ENCODE assay signal across 15 mouse cellular contexts in the genomic region with DNA sequence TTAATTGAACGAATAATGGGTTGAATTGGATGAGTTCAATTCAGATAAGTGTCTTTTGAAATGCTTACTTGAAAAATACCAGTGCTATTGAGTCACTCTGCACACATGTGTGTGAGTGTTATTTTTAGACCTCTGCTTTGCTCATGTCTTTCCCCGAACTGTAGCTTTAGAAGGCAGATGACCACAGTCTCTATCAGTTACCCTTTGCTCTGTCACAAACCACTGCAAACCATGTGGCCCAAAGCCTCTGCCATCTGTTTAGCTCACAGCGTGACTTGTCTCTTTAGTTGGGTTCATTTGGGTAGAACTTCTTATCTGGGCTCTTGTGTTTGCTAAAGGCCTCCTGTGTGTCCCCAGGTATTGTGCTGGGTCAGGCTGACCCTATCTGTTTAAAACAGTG. TPM values are rescaled to one million over a fixed set of nuclear protein-coding genes. Genes with fewer than 3 reads are reported as not detected.
DNase-seq lines count a peak whose midpoint lies in the region; TF ChIP-seq lines count a peak whose summit lies in the region.
"Had no signal": no experiment of that assay in that cellular context is flagged by ENCODE, and none has a peak within 500 bp of the region (broad histone marks: within the 10 kb centered on the region; RNA-seq: fewer than 3 reads in every experiment).

No protein-coding gene starts in this region.

- TF ChIP-seq POLR2A in bone marrow macrophage, adult 2 months (IDR thresholded peaks at IDR 0.05; ENCODE audit: borderline replicate concordance, low read depth, low read length), result no peak

- no peak overlapping the region for H3K4me3 ChIP-seq in bone marrow macrophage, adult 2 months (ENCODE audit: insufficient read depth, low read length)
- H3K4me3 ChIP-seq: forebrain, embryonic 13.5 days; intestine, embryonic 15.5 days; midbrain, embryonic 10.5 days had no signal

- H3K4me1 ChIP-seq in bone marrow macrophage, adult 2 months (ENCODE audit: control insufficient read depth, insufficient read depth, low read length), result peaks cover 31% of the 10 kb centered on the region
- H3K4me1 ChIP-seq: intestine, embryonic 15.5 days; midbrain, embryonic 10.5 days had no signal

- peak; percentile 51 to 54 for DNase-seq in heart, adult 18-20 months
- no peak for DNase-seq in heart, adult 11 months
- peak; percentile 14 to 45 for DNase-seq in heart, postnatal 10 days
- DNase-seq in skeletal muscle tissue, adult 2 months (ENCODE audit: low read depth, low spot score), result peak; percentile 62
- no peak for DNase-seq in ovary, postnatal 36 days (ENCODE audit: low spot score)
- DNase-seq in right cerebral cortex, adult 2 months (ENCODE audit: low spot score in 2 of 2), result no peak
- no peak for DNase-seq in kidney, postnatal 14 days
- DNase-seq: kidney, postnatal 4 days; lung, embryonic 14.5 days had no signal

- intact Hi-C loops in heart, postnatal 10 days (cut with DNase I), result loop anchor here (5.0 kb wide), 1 partner anchor 37 kb away; no protein-coding TSS in a partner anchor

- H3K27ac ChIP-seq in bone marrow macrophage, adult 2 months (ENCODE audit: insufficient read depth, low read depth, low read length), result peak overlapping the region; percentile 20; the same call in 1 of the 2 replicates
- H3K27ac ChIP-seq: forebrain, embryonic 13.5 days; intestine, embryonic 15.5 days; midbrain, embryonic 10.5 days had no signal

- TF ChIP-seq CTCF in bone marrow macrophage, adult 2 months (IDR thresholded peaks at IDR 0.05; ENCODE audit: low read depth, low read length), result no peak

RNA-seq across cellular contexts. Expression of a gene that starts 35.9 kb away (rescaled TPM):
- total RNA-seq in heart, adult 18-20 months (2021), result 10 to 100 TPM; 12.5 to 16.2 TPM
- polyA plus RNA-seq in bone marrow macrophage, adult 2 months (2012; ENCODE audit: insufficient read depth, insufficient read length, missing spikeins), result 160 and 171 TPM in 2 replicates
- total RNA-seq in heart, postnatal 10 days (2021), result 10 to 100 TPM; 22.4 to 24.2 TPM

RNA-seq across cellular contexts. Expression of a gene that starts 36.0 kb away (rescaled TPM):
- 10 to 100 TPM; 21.8 to 22.1 TPM for total RNA-seq in heart, adult 18-20 months (2021)
- polyA plus RNA-seq in bone marrow macrophage, adult 2 months (2012; ENCODE audit: insufficient read depth, insufficient read length, missing spikeins), result 26.1 and 28.0 TPM in 2 replicates
- total RNA-seq in heart, postnatal 10 days (2021), result 10 to 100 TPM; 27.6 to 29.5 TPM

RNA-seq across cellular contexts. Expression of a gene that starts 56.5 kb away (rescaled TPM):
- total RNA-seq in heart, adult 18-20 months (2021), result 10 to 100 TPM in 1 of 2 experiments, 1 to 10 TPM in 1; 7.8 to 11.5 TPM
- polyA plus RNA-seq in bone marrow macrophage, adult 2 months (2012; ENCODE audit: insufficient read depth, insufficient read length, missing spikeins), result not detected in 2 replicates
- 1 to 10 TPM; 3.9 to 5.9 TPM for total RNA-seq in heart, postnatal 10 days (2021)
- total RNA-seq: left cerebral cortex, postnatal 10 days had no signal
- polyA plus RNA-seq: brain, embryonic 14.5 days; forebrain, embryonic 13.5 days; lung, embryonic 14.5 days had no signal

Comparison
In these comparisons a context has a peak if more than half of its experiments do, and no peak if none do; other contexts are left out.
1. DNase-seq: peak in heart, adult 18-20 months (2 of 2), heart, postnatal 10 days (2 of 2) and skeletal muscle tissue, adult 2 months (single experiment); none in heart, adult 11 months (single experiment), ovary, postnatal 36 days (single experiment), right cerebral cortex, adult 2 months (0 of 2) and kidney, postnatal 14 days (single experiment).